In the genomic region with DNA sequence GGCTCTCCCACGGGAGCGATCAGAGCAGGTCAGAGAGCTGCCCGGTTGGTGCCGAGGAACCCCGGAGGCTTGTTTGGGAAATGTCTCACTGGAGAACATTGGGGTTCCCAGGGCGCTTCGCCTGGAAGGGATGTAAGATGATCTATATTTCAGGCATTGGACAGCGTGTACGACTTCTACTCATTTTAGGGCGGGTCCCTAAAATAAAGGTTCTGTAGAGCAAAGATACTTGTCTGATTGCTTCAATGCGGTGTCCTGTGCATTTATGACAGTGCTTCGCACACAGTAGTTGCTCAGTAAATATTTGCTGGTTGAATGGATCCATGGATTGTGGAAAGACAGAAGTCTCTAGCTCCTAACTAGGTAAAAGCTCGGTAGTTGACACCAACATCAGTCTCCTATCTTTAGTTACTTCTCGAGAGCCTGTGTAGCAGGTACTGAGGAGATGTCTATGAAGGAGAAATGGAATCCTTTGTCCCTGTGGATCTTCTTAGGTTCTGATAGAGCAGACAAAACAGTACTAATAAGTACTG, we compare ENCODE assay signal across 8 mouse cellular contexts. TPM values are rescaled to one million over a fixed set of nuclear protein-coding genes. Genes with fewer than 3 reads are reported as not detected.
A peak's percentile ranks its signal among the peaks of the same experiment; 100 is the strongest.
DNase-seq lines count a peak whose midpoint lies in the region; ATAC-seq and TF ChIP-seq lines count a peak whose summit lies in the region.

No protein-coding gene starts in this region.

- H3K9ac ChIP-seq in hindbrain, embryonic 14.5 days, result peak overlapping the region; percentile 66
- peak overlapping the region; percentile 80 for H3K9ac ChIP-seq in midbrain, embryonic 11.5 days (ENCODE audit: low read length)

- TF ChIP-seq POLR2A in kidney, adult 2 months (IDR thresholded peaks at IDR 0.05; ENCODE audit: low read depth, low read length), result no peak

- H3K4me3 ChIP-seq in kidney, adult 2 months (ENCODE audit: insufficient read depth, low read depth, low read length), result peak overlapping the region; percentile 100
- H3K4me3 ChIP-seq in hindbrain, embryonic 14.5 days (replicated peaks; ENCODE audit: low read length), result peak overlapping the region; percentile 62
- H3K4me3 ChIP-seq in midbrain, embryonic 11.5 days (ENCODE audit: low read depth, low read length), result peak overlapping the region; percentile 83

- no peaks in the 10 kb centered on the region for H3K27me3 ChIP-seq in kidney, adult 2 months (replicated peaks; ENCODE audit: control insufficient read depth, insufficient read depth, low read length)
- H3K27me3 ChIP-seq in hindbrain, embryonic 14.5 days (ENCODE audit: control insufficient read depth, insufficient read depth, low read length), result no peaks in the 10 kb centered on the region
- no peaks in the 10 kb centered on the region; the same call in 1 of the 2 replicates for H3K27me3 ChIP-seq in midbrain, embryonic 11.5 days (ENCODE audit: control insufficient read depth, insufficient read depth, low read length)

- WGBS in kidney, adult 2 months, result 11% methylated on average over 14 of the region's 14 CpGs
- WGBS in hindbrain, embryonic 14.5 days, result 29% methylated on average over 14 of the region's 14 CpGs
- 32% methylated on average over 14 of the region's 14 CpGs for WGBS in midbrain, embryonic 11.5 days

- TF ChIP-seq CTCF in kidney, adult 2 months (conservative IDR thresholded peaks at IDR 0.05; ENCODE audit: insufficient read depth, insufficient read length, low read depth, low read length), result no peak

- H3K9me3 ChIP-seq in hindbrain, embryonic 14.5 days (ENCODE audit: control insufficient read depth, low read length), result no peaks in the 10 kb centered on the region
- H3K9me3 ChIP-seq in midbrain, embryonic 11.5 days (ENCODE audit: control insufficient read depth, low read length), result no peaks in the 10 kb centered on the region

- H3K36me3 ChIP-seq in kidney, adult 2 months (ENCODE audit: control insufficient read depth, insufficient read depth, low read length), result no peaks in the 10 kb centered on the region
- H3K36me3 ChIP-seq in hindbrain, embryonic 14.5 days (replicated peaks; ENCODE audit: control insufficient read depth, insufficient read depth), result no peaks in the 10 kb centered on the region
- H3K36me3 ChIP-seq in midbrain, embryonic 11.5 days (ENCODE audit: control insufficient read depth, insufficient read depth, low read length), result no peaks in the 10 kb centered on the region

- H3K4me1 ChIP-seq in kidney, adult 2 months (ENCODE audit: control insufficient read depth, insufficient read depth, low read length), result peaks cover 10% of the 10 kb centered on the region
- 0 out of 2 replicates have a peak, but pooled peaks cover 3% of the 10 kb centered on the region for H3K4me1 ChIP-seq in hindbrain, embryonic 14.5 days (replicated peaks; ENCODE audit: control insufficient read depth, insufficient read depth, low read length)
- H3K4me1 ChIP-seq in midbrain, embryonic 11.5 days (ENCODE audit: control insufficient read depth, insufficient read depth, low read length), result peaks cover 7% of the 10 kb centered on the region

- no peak for DNase-seq in kidney, adult 2 months
- DNase-seq in kidney, postnatal 36 days, result no peak
- peak; percentile 25 for DNase-seq in ZHBTc4 (ENCODE audit: low read depth, low spot score)
- no peak for DNase-seq in hindbrain, embryonic 14.5 days (ENCODE audit: low spot score)
- peak; percentile 86 for DNase-seq in midbrain, embryonic 11.5 days (ENCODE audit: low spot score, missing footprints)
- DNase-seq in right cerebral cortex, postnatal 36 days (ENCODE audit: low spot score in 2 of 2), result no peak
- no peak for DNase-seq in spleen, postnatal 14 days (ENCODE audit: low spot score in 2 of 2)
- DNase-seq in left cerebral cortex, adult 18-20 months (ENCODE audit: low spot score in 2 of 2), result no peak

- H3K27ac ChIP-seq in kidney, adult 2 months (ENCODE audit: insufficient read depth, low read depth, low read length), result peak overlapping the region; percentile 95
- H3K27ac ChIP-seq in hindbrain, embryonic 14.5 days, result no peak overlapping the region
- no peak overlapping the region for H3K27ac ChIP-seq in midbrain, embryonic 11.5 days (ENCODE audit: low read depth, low read length)

- ATAC-seq in hindbrain, embryonic 14.5 days (ENCODE audit: low FRiP score), result no peak
- ATAC-seq in midbrain, embryonic 11.5 days (ENCODE audit: low FRiP score), result no peak

- peak overlapping the region; percentile 61 for H3K4me2 ChIP-seq in hindbrain, embryonic 14.5 days (replicated peaks)
- H3K4me2 ChIP-seq in midbrain, embryonic 11.5 days, result peak overlapping the region; percentile 92

RNA-seq across cellular contexts. Expression of gene Arfgef2, which starts 0.9 kb away (rescaled TPM):
- 17.9 and 18.7 TPM in 2 replicates for polyA plus RNA-seq in kidney, adult 2 months (2012; rRNA removed)
- polyA plus RNA-seq in hindbrain, embryonic 14.5 days (2014; fragmentation: Nextera tagmentation; extraction: Ambion mirVana), result 6.5 and 7.9 TPM in 2 replicates
- 4.4 and 4.6 TPM in 2 replicates for polyA plus RNA-seq in midbrain, embryonic 11.5 days (2014; fragmentation: Nextera tagmentation; extraction: Ambion mirVana)
- 10 to 100 TPM; 63.4 to 64.9 TPM for total RNA-seq in left cerebral cortex, adult 18-20 months (2021)

RNA-seq across cellular contexts. Expression of gene Trp53rkb, which starts 13.9 kb away (rescaled TPM):
- 3.7 and 4.0 TPM in 2 replicates for polyA plus RNA-seq in kidney, adult 2 months (2012; rRNA removed)
- polyA plus RNA-seq in hindbrain, embryonic 14.5 days (2014; fragmentation: Nextera tagmentation; extraction: Ambion mirVana), result 9.2 and 9.7 TPM in 2 replicates
- polyA plus RNA-seq in midbrain, embryonic 11.5 days (2014; fragmentation: Nextera tagmentation; extraction: Ambion mirVana), result 8.7 and 10.8 TPM in 2 replicates
- 1 to 10 TPM; 6.9 to 7.1 TPM for total RNA-seq in left cerebral cortex, adult 18-20 months (2021)

Comparison
In these comparisons a context has a peak if more than half of its experiments do, and no peak if none do; other contexts are left out.
1. DNase-seq: peak in ZHBTc4 (single experiment) and midbrain, embryonic 11.5 days (single experiment); none in kidney, adult 2 months (single experiment), kidney, postnatal 36 days (0 of 2), hindbrain, embryonic 14.5 days (single experiment), right cerebral cortex, postnatal 36 days (0 of 2), spleen, postnatal 14 days (0 of 2) and left cerebral cortex, adult 18-20 months (0 of 2).
2. Peak in every context shown above with its lines, with median percentiles within 50 percentile points of each other: H3K4me3 ChIP-seq.